In the genomic region with DNA sequence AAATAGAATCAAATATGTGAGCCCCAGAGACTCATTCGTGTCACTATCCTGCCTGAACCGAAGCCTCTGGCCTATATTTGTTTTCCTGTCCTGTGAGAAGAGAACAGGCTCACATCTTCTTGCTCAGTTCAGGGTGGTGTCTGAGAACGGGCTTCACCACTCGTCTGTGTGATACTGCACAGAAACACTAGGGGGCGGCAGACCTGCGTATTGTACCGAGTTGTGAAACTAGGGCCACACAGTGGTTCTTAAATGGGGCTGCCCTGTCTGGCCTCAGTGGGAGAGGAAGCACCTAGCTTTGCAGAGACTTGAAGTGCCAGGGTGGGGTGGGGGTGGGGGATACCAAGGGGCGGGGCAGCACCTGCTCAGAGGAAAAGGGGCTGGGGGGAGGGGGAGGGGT, we compare ENCODE assay signal across 8 mouse cellular contexts. TPM values are rescaled to one million over a fixed set of nuclear protein-coding genes. Genes with fewer than 3 reads are reported as not detected.
DNase-seq lines count a peak whose midpoint lies in the region; ATAC-seq and TF ChIP-seq lines count a peak whose summit lies in the region.

No protein-coding gene starts in this region.

- H3K27ac ChIP-seq in gastrocnemius, adult 2 months, result no peak overlapping the region

- intact Hi-C loops in gastrocnemius, adult 2 months (cut with DNase I), result loop anchor here (1.0 to 5.0 kb wide), 3 partner anchors 116 to 541 kb away; no protein-coding TSS in a partner anchor

- ATAC-seq in inflammation-experienced regulatory T-cells, adult 6 months, result peak; percentile 86
- ATAC-seq in megakaryocyte progenitor cell, adult 5-6 weeks (replicated peaks; ENCODE audit: poor library complexity), result peak; percentile 98

- DNase-seq in adipocyte (ENCODE audit: low spot score), result peak; percentile 95
- DNase-seq in cerebellum, postnatal 36 days, result peak; percentile 63 to 69
- DNase-seq in gastrocnemius, adult 2 months, result peak; percentile 89
- peak; percentile 25 to 54 for DNase-seq in left cerebral cortex, adult 8-10 months (ENCODE audit: low spot score in 2 of 2)
- DNase-seq in skeletal muscle tissue, adult 2 months (ENCODE audit: low read depth, low spot score), result peak; percentile 77
- DNase-seq in MN1 (ENCODE audit: low spot score), result no peak

- TF ChIP-seq CTCF in gastrocnemius, adult 2 months (IDR thresholded peaks at IDR 0.05), result peak; percentile 88

- H3K4me3 ChIP-seq in gastrocnemius, adult 2 months, result no peak overlapping the region

RNA-seq across cellular contexts. Expression of a gene that starts 42.5 kb away (rescaled TPM):
- total RNA-seq in gastrocnemius, adult 2 months (2021), result under 1 TPM in 1 of 2 experiments, not detected in 1; 0.99 TPM
- polyA plus RNA-seq in inflammation-experienced regulatory T-cells, adult 6 months (2017; shearing (Covaris generic)), result 100 to 1,000 TPM; 110 to 229 (median 126) TPM
- total RNA-seq in left cerebral cortex, adult 8-10 months (2022), result under 1 TPM in 3 of 4 experiments, not detected in 1; 0.35 to 0.46 (median 0.36) TPM
- 1.9 and 2.5 TPM in 2 replicates for total RNA-seq in megakaryocyte progenitor cell, adult 5-6 weeks (2015)
- 1.9 and 2.2 TPM in 2 replicates for total RNA-seq in megakaryocyte progenitor cell, adult 5-6 weeks (2017)
